Mouse (Mus musculus): ENCODE measurements around the gene Sod1. TPM values are rescaled to one million over a fixed set of nuclear protein-coding genes. Genes with fewer than 3 reads are reported as not detected.
A peak's percentile ranks its signal among the peaks of the same experiment; 100 is the strongest.

Gene Sod1
- polyA plus RNA-seq, 1 experiment from 2014 or later = 1,309 TPM

- Histone ChIP-seq H3K36me3 (ENCODE audit: insufficient read depth, low read length) (peaks cover 25% of the 10 kb centered on the region), H3K4me1 (replicated peaks; ENCODE audit: insufficient read depth, low read length) (no peaks in the 10 kb centered on the region), H3K9ac (ENCODE audit: low read depth, low read length) (no peak overlapping the region), H3K4me2 (ENCODE audit: low read length) (no peak overlapping the region), H3K27ac (no peak overlapping the region), H3K9me3 (replicated peaks; ENCODE audit: low read length) (no peaks in the 10 kb centered on the region), H3K27me3 (ENCODE audit: insufficient read depth, low read length) (no peaks in the 10 kb centered on the region), H3K4me3 (replicated peaks; ENCODE audit: low read depth, low read length) (no peak overlapping the region)
- 86% methylated on average over 6 of the region's 6 CpGs for WGBS
- DNase-seq (ENCODE audit: low spot score) = no peak
- TF ChIP-seq CTCF (IDR thresholded peaks at IDR 0.05; ENCODE audit: low read depth) = no peak
- ATAC-seq (replicated peaks; ENCODE audit: low FRiP score, low read depth) = no peak
Measured at GRCm38 (mm10) chr16:90229897-90230296, 9.3 kb downstream of the Sod1 start.

- H3K4me3 ChIP-seq (replicated peaks; ENCODE audit: low read depth, low read length) = no peak overlapping the region
- no peak for TF ChIP-seq CTCF (IDR thresholded peaks at IDR 0.05; ENCODE audit: low read depth)
- WGBS = 91% methylated on average over 7 of the region's 7 CpGs
- no peak overlapping the region for H3K4me2 ChIP-seq (ENCODE audit: low read length)
- no peaks in the 10 kb centered on the region for H3K4me1 ChIP-seq (replicated peaks; ENCODE audit: insufficient read depth, low read length)
- DNase-seq (ENCODE audit: low spot score) (no peak), ATAC-seq (replicated peaks; ENCODE audit: low FRiP score, low read depth) (no peak)
- H3K9me3 ChIP-seq (replicated peaks; ENCODE audit: low read length) = no peaks in the 10 kb centered on the region
- no peaks in the 10 kb centered on the region for H3K27me3 ChIP-seq (ENCODE audit: insufficient read depth, low read length)
- no peak overlapping the region for H3K27ac ChIP-seq
- no peak overlapping the region for H3K9ac ChIP-seq (ENCODE audit: low read depth, low read length)
- H3K36me3 ChIP-seq (ENCODE audit: insufficient read depth, low read length) = peaks cover 18% of the 10 kb centered on the region
Measured at GRCm38 (mm10) chr16:90231302-90231701, 10.7 kb downstream of the Sod1 start.

- TF ChIP-seq CTCF (IDR thresholded peaks at IDR 0.05; ENCODE audit: low read depth) = no peak
- Histone ChIP-seq H3K27me3 (ENCODE audit: insufficient read depth, low read length) (no peaks in the 10 kb centered on the region), H3K9ac (ENCODE audit: low read depth, low read length) (no peak overlapping the region), H3K4me3 (replicated peaks; ENCODE audit: low read depth, low read length) (no peak overlapping the region), H3K27ac (no peak overlapping the region), H3K4me2 (ENCODE audit: low read length) (no peak overlapping the region), H3K9me3 (replicated peaks; ENCODE audit: low read length) (no peaks in the 10 kb centered on the region), H3K36me3 (ENCODE audit: insufficient read depth, low read length) (peaks cover 13% of the 10 kb centered on the region), H3K4me1 (replicated peaks; ENCODE audit: insufficient read depth, low read length) (no peaks in the 10 kb centered on the region)
- ATAC-seq (replicated peaks; ENCODE audit: low FRiP score, low read depth) (no peak), DNase-seq (ENCODE audit: low spot score) (no peak)
- 95% methylated on average over 10 of the region's 10 CpGs for WGBS
Measured at GRCm38 (mm10) chr16:90233702-90234101, 13.1 kb downstream of the Sod1 start.

DNA sequence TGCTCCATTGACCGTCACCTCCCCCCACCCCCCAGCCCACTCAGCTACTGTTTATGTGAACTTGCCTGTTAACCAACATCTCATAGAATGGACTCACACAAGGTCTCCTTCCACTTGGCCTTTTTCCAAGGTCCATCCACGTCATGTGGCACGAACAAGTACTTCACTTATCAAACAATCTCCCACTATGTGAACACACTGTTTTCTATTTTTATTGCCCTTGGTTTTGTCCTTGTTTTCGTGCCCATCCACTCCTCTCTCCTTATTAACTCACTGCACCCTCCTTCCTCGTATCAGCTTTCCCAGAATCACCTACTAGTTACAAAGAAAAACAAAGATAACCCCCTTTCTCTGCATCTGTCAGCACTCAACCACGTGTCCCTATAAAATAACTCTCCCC lies 14.1 kb downstream of the Sod1 start:
- no peak overlapping the region for H3K4me2 ChIP-seq (ENCODE audit: low read length)
- H3K36me3 ChIP-seq (ENCODE audit: insufficient read depth, low read length) = peaks cover 17% of the 10 kb centered on the region
- DNase-seq (ENCODE audit: low spot score) (no peak), ATAC-seq (replicated peaks; ENCODE audit: low FRiP score, low read depth) (no peak)
- no peaks in the 10 kb centered on the region for H3K4me1 ChIP-seq (replicated peaks; ENCODE audit: insufficient read depth, low read length)
- H3K27ac ChIP-seq = no peak overlapping the region
- no peaks in the 10 kb centered on the region for H3K9me3 ChIP-seq (replicated peaks; ENCODE audit: low read length)
- WGBS = 47% methylated on average over 6 of the region's 6 CpGs
- H3K27me3 ChIP-seq (ENCODE audit: insufficient read depth, low read length) = no peaks in the 10 kb centered on the region
- no peak overlapping the region for H3K4me3 ChIP-seq (replicated peaks; ENCODE audit: low read depth, low read length)
- no peak for TF ChIP-seq CTCF (IDR thresholded peaks at IDR 0.05; ENCODE audit: low read depth)
- H3K9ac ChIP-seq (ENCODE audit: low read depth, low read length) = no peak overlapping the region

DNA sequence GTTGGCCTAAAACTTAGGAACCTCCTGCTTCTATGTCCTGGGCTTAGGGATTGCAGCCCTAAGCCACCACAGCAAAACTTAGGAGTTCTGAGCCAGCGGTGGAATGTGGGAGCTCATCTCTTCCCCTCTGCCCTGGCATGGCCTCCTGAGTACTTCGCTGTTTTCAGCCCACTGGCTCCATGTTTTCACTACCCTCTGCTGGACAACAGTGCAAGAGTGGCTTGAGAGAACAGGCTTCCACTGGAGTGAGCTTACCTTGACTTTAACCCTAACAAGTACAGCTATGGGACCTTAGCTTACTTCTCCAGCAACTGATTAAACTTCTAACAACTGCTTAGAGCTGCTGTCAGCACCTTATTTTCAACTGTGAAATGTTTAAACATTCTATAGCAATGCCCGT lies 14.6 kb downstream of the Sod1 start:
- Histone ChIP-seq H3K27me3 (ENCODE audit: insufficient read depth, low read length) (no peaks in the 10 kb centered on the region), H3K9ac (ENCODE audit: low read depth, low read length) (no peak overlapping the region), H3K4me1 (replicated peaks; ENCODE audit: insufficient read depth, low read length) (no peaks in the 10 kb centered on the region), H3K27ac (no peak overlapping the region), H3K4me2 (ENCODE audit: low read length) (no peak overlapping the region), H3K4me3 (replicated peaks; ENCODE audit: low read depth, low read length) (no peak overlapping the region), H3K36me3 (ENCODE audit: insufficient read depth, low read length) (peaks cover 17% of the 10 kb centered on the region), H3K9me3 (replicated peaks; ENCODE audit: low read length) (no peaks in the 10 kb centered on the region)
- peak; percentile 37; the same call in 1 of the 2 replicates for TF ChIP-seq CTCF (IDR thresholded peaks at IDR 0.05; ENCODE audit: low read depth)
- peak; percentile 69 for ATAC-seq (replicated peaks; ENCODE audit: low FRiP score, low read depth)
- DNase-seq (ENCODE audit: low spot score) = no peak
- WGBS = 70% methylated on average over 3 of the region's 3 CpGs

DNA sequence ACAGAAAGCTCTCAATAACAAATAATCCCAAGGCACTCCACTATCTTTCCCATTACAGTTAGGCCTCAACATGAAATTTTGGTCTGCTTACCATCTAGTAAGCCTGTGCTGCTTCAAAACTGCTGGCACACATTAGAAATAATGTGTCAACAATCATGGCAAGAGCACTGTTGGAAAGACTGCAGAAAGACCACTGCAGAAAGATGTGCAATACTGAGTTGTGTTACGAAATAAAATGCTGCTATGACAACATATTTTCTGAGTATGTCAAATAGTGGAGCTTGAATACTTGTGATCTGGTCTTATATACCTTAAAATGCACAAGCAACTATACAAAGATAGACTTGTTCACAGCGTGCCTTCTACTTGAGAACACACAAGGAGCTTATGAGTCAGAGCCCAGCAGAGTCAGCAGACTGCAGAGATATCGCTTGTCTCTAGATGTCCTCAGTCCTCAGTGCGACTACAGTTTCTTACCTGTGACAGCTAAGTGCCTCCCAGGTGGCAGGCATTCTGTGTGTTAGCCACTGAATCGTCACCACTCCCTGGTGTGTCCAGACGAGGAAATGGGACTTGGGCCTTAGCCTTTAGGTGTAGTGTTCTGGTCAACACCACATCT lies 18.7 kb downstream of the Sod1 start:
- H3K9me3 ChIP-seq (replicated peaks; ENCODE audit: low read length) = no peaks in the 10 kb centered on the region
- no peak overlapping the region for H3K27ac ChIP-seq
- no peak for TF ChIP-seq CTCF (IDR thresholded peaks at IDR 0.05; ENCODE audit: low read depth)
- H3K36me3 ChIP-seq (ENCODE audit: insufficient read depth, low read length) = peaks cover 50% of the 10 kb centered on the region
- no peaks in the 10 kb centered on the region for H3K4me1 ChIP-seq (replicated peaks; ENCODE audit: insufficient read depth, low read length)
- no peak overlapping the region for H3K4me3 ChIP-seq (replicated peaks; ENCODE audit: low read depth, low read length)
- H3K4me2 ChIP-seq (ENCODE audit: low read length) = no peak overlapping the region
- WGBS = 88% methylated on average over 6 of the region's 6 CpGs
- H3K27me3 ChIP-seq (ENCODE audit: insufficient read depth, low read length) = no peaks in the 10 kb centered on the region
- ATAC-seq (replicated peaks; ENCODE audit: low FRiP score, low read depth) (no peak), DNase-seq (ENCODE audit: low spot score) (no peak)
- no peak overlapping the region for H3K9ac ChIP-seq (ENCODE audit: low read depth, low read length)

- Histone ChIP-seq H3K27me3 (ENCODE audit: insufficient read depth, low read length) (no peaks in the 10 kb centered on the region), H3K36me3 (ENCODE audit: insufficient read depth, low read length) (peaks cover 69% of the 10 kb centered on the region), H3K4me2 (ENCODE audit: low read length) (no peak overlapping the region), H3K4me3 (replicated peaks; ENCODE audit: low read depth, low read length) (no peak overlapping the region), H3K27ac (no peak overlapping the region), H3K4me1 (replicated peaks; ENCODE audit: insufficient read depth, low read length) (no peaks in the 10 kb centered on the region), H3K9ac (ENCODE audit: low read depth, low read length) (no peak overlapping the region), H3K9me3 (replicated peaks; ENCODE audit: low read length) (no peaks in the 10 kb centered on the region)
- no peak for ATAC-seq (replicated peaks; ENCODE audit: low FRiP score, low read depth)
- WGBS = 79% methylated on average over 4 of the region's 4 CpGs
- no peak for DNase-seq (ENCODE audit: low spot score)
- TF ChIP-seq CTCF (IDR thresholded peaks at IDR 0.05; ENCODE audit: low read depth) = no peak
Measured at GRCm38 (mm10) chr16:90241875-90242274, 21.3 kb downstream of the Sod1 start.

Data from kidney, postnatal 0 days (tissue).